Mouse (Mus musculus): ENCODE measurements around the gene Diaph3. TPM values are rescaled to one million over a fixed set of nuclear protein-coding genes. Genes with fewer than 3 reads are reported as not detected.

Gene Diaph3
- polyA plus RNA-seq, 1 experiment from 2014 or later, result 13.1 TPM

- no peak overlapping the region for H3K9ac ChIP-seq
- no peaks in the 10 kb centered on the region for H3K36me3 ChIP-seq
- H3K4me2 ChIP-seq, result no peak overlapping the region
- no peak overlapping the region for H3K27ac ChIP-seq
- no peak overlapping the region for H3K4me3 ChIP-seq (replicated peaks)
- WGBS, result 78% methylated on average over 2 of the region's 2 CpGs
- H3K4me1 ChIP-seq, result no peaks in the 10 kb centered on the region
- ATAC-seq (replicated peaks; ENCODE audit: low FRiP score), result no peak
- no peaks in the 10 kb centered on the region for H3K27me3 ChIP-seq
- no peaks in the 10 kb centered on the region for H3K9me3 ChIP-seq (replicated peaks)
Measured at GRCm38 (mm10) chr14:86714088-86714690, 426.8 kb downstream of the Diaph3 start.

GRCm38 (mm10) chr14:86704080-86704479 is 437.0 kb downstream of the Diaph3 start:
- Histone ChIP-seq H3K9me3 (replicated peaks) (no peaks in the 10 kb centered on the region), H3K9ac (no peak overlapping the region), H3K36me3 (no peaks in the 10 kb centered on the region), H3K27me3 (no peaks in the 10 kb centered on the region), H3K4me3 (replicated peaks) (no peak overlapping the region), H3K4me1 (no peaks in the 10 kb centered on the region), H3K4me2 (no peak overlapping the region), H3K27ac (no peak overlapping the region)
- ATAC-seq (replicated peaks; ENCODE audit: low FRiP score), result no peak
- 47% methylated on average over 3 of the region's 3 CpGs for WGBS

DNA sequence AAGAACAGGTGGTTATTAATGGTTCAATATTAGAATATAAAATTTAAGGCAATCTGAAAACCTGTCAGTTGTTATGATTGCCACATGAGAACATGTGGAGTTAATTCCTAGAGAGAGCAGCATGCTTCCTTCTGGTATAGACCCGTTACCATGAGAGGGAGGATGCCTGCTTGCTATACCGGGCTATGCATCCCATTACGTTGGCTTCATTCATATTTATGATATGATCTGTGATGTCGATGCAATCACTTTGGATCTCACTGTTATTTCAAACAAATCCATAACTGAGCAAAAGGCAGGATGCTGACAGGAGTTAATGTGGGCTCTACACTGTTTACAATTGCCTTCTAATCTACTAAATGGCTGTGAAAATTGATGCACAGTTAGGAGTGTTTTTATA is 439.9 kb downstream of the Diaph3 start:
- WGBS, result 87% methylated on average over 4 of the region's 4 CpGs
- ATAC-seq (replicated peaks; ENCODE audit: low FRiP score), result no peak
- H3K36me3 ChIP-seq, result no peaks in the 10 kb centered on the region
- H3K9me3 ChIP-seq (replicated peaks), result no peaks in the 10 kb centered on the region
- no peak overlapping the region for H3K27ac ChIP-seq
- no peak overlapping the region for H3K4me3 ChIP-seq (replicated peaks)
- no peak overlapping the region for H3K9ac ChIP-seq
- no peaks in the 10 kb centered on the region for H3K4me1 ChIP-seq
- H3K4me2 ChIP-seq, result no peak overlapping the region
- H3K27me3 ChIP-seq, result no peaks in the 10 kb centered on the region

DNA sequence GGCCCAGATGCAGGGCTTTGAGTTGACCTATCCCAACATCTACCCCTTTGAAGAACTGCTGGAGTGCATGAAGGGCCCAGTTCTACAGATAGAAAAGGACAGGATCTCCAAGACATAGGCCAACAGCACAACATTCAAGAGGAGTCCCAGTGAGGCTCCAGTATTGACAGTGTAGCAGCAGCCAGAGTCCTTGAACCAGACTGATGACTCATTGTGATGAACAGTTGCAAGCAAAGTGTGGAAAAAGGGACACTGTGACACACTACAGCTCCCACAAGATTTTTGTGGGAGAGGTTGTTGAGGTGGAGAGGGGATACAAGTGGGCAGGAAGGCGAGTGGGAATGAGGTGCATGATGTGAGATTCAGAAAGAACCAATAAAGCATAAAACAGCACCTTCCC is 443.1 kb downstream of the Diaph3 start:
- H3K36me3 ChIP-seq, result no peaks in the 10 kb centered on the region
- H3K27ac ChIP-seq, result no peak overlapping the region
- H3K4me1 ChIP-seq, result no peaks in the 10 kb centered on the region
- no peaks in the 10 kb centered on the region for H3K9me3 ChIP-seq (replicated peaks)
- no peak for ATAC-seq (replicated peaks; ENCODE audit: low FRiP score)
- no peak overlapping the region for H3K9ac ChIP-seq
- 93% methylated on average over 1 of the region's 1 CpGs for WGBS
- no peaks in the 10 kb centered on the region for H3K27me3 ChIP-seq
- H3K4me3 ChIP-seq (replicated peaks), result no peak overlapping the region
- H3K4me2 ChIP-seq, result no peak overlapping the region

DNA sequence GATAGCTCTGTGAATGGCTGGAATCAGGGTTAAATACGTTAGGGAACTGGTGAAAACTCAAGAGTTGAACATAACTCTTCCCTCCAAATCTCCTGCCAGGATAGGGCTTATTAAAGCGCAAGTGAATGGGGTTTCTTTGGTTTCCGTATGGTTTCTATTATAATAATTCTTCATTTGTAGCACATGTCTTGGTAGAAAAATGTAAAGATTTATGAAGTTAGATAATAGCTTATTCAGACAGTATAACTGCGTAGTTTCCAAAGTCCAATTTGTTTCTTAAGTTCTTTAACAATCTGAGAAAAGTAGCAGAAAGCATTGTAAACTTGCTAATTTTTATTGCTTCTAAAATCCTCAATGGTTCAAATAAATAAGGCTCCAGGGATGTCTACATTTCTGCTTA is 448.3 kb downstream of the Diaph3 start:
- H3K9me3 ChIP-seq (replicated peaks), result no peaks in the 10 kb centered on the region
- no peak overlapping the region for H3K9ac ChIP-seq
- H3K36me3 ChIP-seq, result no peaks in the 10 kb centered on the region
- no peak overlapping the region for H3K4me3 ChIP-seq (replicated peaks)
- H3K27me3 ChIP-seq, result no peaks in the 10 kb centered on the region
- H3K27ac ChIP-seq, result no peak overlapping the region
- WGBS, result 67% methylated on average over 4 of the region's 4 CpGs
- H3K4me1 ChIP-seq, result no peaks in the 10 kb centered on the region
- no peak overlapping the region for H3K4me2 ChIP-seq
- no peak for ATAC-seq (replicated peaks; ENCODE audit: low FRiP score)

GRCm38 (mm10) chr14:86691298-86691697 is 449.7 kb downstream of the Diaph3 start:
- Histone ChIP-seq H3K4me3 (replicated peaks) (no peak overlapping the region), H3K4me1 (no peaks in the 10 kb centered on the region), H3K36me3 (no peaks in the 10 kb centered on the region), H3K9ac (no peak overlapping the region), H3K27ac (no peak overlapping the region), H3K4me2 (no peak overlapping the region), H3K27me3 (no peaks in the 10 kb centered on the region), H3K9me3 (replicated peaks) (no peaks in the 10 kb centered on the region)
- ATAC-seq (replicated peaks; ENCODE audit: low FRiP score), result peak; percentile 64; the same call in 1 of the 2 replicates
- WGBS, result 38% methylated on average over 5 of the region's 5 CpGs

DNA sequence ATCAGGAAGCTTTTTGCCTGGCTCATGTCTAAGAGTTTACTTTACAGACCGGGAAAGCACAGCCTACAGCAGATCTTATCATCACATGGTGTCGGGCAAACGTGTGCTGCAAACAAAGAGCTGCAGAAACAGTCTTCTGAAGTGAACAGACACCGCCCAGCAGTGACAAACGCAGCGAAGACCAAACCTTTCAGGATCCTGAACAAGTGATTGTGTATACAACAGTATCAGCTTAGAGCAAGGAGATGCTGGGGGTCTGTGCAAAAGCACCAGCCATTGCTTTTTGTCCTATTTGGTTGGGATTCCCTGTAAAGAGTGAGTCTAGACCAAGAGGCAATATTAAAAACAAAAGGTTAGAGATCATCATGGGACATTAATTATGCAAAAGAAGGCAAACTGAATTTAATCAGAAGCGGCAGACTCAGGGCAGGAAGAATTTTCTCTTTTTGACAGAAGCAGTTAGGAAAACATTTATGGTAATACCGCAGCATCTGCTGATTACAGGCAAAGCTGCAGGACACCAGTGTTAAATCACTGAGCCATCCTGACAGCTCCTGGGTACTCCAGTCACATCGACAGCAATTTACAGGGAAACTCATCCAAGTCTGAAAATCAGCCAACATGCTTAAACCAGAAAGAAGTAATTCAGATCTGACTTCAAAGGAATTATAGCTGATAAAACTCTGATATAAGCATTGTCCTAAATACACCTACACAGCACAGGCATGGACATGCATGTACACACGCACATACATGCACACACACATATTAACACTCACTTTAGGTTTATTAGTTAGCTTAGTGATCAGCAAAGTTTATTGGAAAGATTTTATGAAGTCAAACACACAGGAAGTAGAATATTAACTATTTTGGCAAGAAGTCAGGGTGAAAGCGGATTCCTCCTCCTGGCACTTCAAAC is 456.2 kb downstream of the Diaph3 start:
- no peaks in the 10 kb centered on the region for H3K27me3 ChIP-seq
- no peak for ATAC-seq (replicated peaks; ENCODE audit: low FRiP score)
- no peak overlapping the region for H3K4me2 ChIP-seq
- 0 out of 2 replicates have a peak, but pooled peaks cover 2% of the 10 kb centered on the region for H3K4me1 ChIP-seq
- no peak overlapping the region for H3K27ac ChIP-seq
- H3K4me3 ChIP-seq (replicated peaks), result no peak overlapping the region
- no peak overlapping the region for H3K9ac ChIP-seq
- H3K36me3 ChIP-seq, result no peaks in the 10 kb centered on the region
- no peaks in the 10 kb centered on the region for H3K9me3 ChIP-seq (replicated peaks)
- 50% methylated on average over 11 of the region's 11 CpGs for WGBS

GRCm38 (mm10) chr14:86681951-86682350 is 459.1 kb downstream of the Diaph3 start:
- H3K36me3 ChIP-seq, result no peaks in the 10 kb centered on the region
- no peak overlapping the region for H3K27ac ChIP-seq
- no peak overlapping the region for H3K4me3 ChIP-seq (replicated peaks)
- H3K4me1 ChIP-seq, result 0 out of 2 replicates have a peak, but pooled peaks cover 2% of the 10 kb centered on the region
- no peaks in the 10 kb centered on the region for H3K27me3 ChIP-seq
- ATAC-seq (replicated peaks; ENCODE audit: low FRiP score), result no peak
- H3K4me2 ChIP-seq, result no peak overlapping the region
- H3K9me3 ChIP-seq (replicated peaks), result no peaks in the 10 kb centered on the region
- no peak overlapping the region for H3K9ac ChIP-seq

- Histone ChIP-seq H3K9me3 (replicated peaks) (no peaks in the 10 kb centered on the region), H3K4me2 (no peak overlapping the region), H3K4me1 (no peaks in the 10 kb centered on the region), H3K27ac (no peak overlapping the region), H3K36me3 (no peaks in the 10 kb centered on the region), H3K9ac (no peak overlapping the region), H3K4me3 (replicated peaks) (no peak overlapping the region), H3K27me3 (no peaks in the 10 kb centered on the region)
- WGBS, result 96% methylated on average over 3 of the region's 3 CpGs
- ATAC-seq (replicated peaks; ENCODE audit: low FRiP score), result no peak
Measured at GRCm38 (mm10) chr14:86678992-86679391, 462.0 kb downstream of the Diaph3 start.

DNA sequence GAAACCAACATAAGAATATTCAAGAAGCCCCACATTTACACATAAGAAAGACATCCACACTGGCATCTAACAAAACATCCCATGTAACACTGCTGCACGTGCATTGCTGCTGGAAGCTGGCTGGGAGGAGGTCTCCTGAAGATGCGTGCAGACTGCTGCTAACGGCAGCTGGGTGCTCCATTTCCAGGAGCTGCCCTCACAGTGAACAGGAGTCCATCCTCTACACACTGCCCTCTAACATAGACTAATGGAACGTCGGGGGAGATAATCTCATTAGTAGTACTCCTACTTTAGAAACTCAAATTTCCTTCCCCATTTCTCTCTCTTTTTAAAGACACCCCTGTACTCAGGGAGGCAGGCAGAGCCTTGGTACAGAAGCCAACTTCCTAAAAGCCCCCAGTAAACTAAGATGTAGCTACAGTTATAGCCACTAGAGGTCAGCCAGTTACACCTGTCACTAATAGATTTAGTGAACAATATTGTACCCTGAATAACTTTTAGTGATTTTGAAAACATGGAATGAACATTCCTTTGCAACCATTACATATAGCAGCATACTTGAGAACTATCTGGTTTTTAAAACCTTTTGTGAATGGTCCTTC is 462.8 kb downstream of the Diaph3 start:
- Histone ChIP-seq H3K4me1 (no peaks in the 10 kb centered on the region), H3K4me2 (no peak overlapping the region), H3K27me3 (no peaks in the 10 kb centered on the region), H3K9me3 (replicated peaks) (no peaks in the 10 kb centered on the region), H3K36me3 (no peaks in the 10 kb centered on the region), H3K27ac (no peak overlapping the region), H3K9ac (no peak overlapping the region), H3K4me3 (replicated peaks) (no peak overlapping the region)
- 60% methylated on average over 5 of the region's 5 CpGs for WGBS
- no peak for ATAC-seq (replicated peaks; ENCODE audit: low FRiP score)

DNA sequence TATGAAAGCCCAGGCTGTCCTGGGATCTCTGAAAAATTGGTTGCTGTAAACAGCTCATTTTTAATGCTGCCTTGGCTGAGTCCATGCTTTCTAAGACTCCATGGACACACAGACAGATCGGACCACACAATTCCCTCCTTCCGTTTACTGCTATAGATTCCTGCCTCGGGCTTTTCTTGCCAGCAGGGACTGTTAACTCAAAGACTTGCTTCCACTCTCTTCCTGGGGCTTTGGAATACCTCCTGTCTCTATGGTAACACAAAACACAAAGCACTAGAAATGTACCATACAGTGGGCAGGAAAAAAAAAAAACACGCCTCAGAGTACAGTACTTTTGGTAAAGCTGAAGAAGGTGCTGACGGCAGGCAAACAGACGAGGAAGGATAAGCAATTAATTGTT is 464.0 kb downstream of the Diaph3 start:
- no peak overlapping the region for H3K9ac ChIP-seq
- ATAC-seq (replicated peaks; ENCODE audit: low FRiP score), result no peak
- no peaks in the 10 kb centered on the region for H3K36me3 ChIP-seq
- no peak overlapping the region for H3K4me2 ChIP-seq
- 70% methylated on average over 6 of the region's 6 CpGs for WGBS
- no peaks in the 10 kb centered on the region for H3K9me3 ChIP-seq (replicated peaks)
- H3K4me3 ChIP-seq (replicated peaks), result no peak overlapping the region
- no peak overlapping the region for H3K27ac ChIP-seq
- no peaks in the 10 kb centered on the region for H3K27me3 ChIP-seq
- no peaks in the 10 kb centered on the region for H3K4me1 ChIP-seq

DNA sequence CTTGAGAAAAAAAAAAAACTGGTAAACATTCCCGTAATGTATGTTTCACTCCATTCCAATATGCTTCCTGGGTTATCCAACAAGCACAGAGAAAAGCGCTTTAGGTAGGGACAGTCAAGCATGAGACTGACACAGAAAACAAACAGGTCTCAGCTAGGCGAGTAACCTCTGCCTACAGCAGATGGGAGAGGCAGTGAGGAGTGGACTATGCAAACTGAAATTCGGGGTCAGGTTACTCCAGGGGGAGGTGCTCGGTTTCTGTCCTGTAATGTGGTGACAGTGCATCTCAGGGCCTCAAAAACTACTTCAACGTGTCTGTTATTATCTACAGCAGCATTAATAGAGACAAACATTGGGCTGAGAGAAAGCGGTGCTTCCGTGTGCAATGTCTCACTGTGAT is 465.7 kb downstream of the Diaph3 start:
- H3K4me1 ChIP-seq, result no peaks in the 10 kb centered on the region
- H3K4me2 ChIP-seq, result no peak overlapping the region
- H3K9ac ChIP-seq, result no peak overlapping the region
- H3K36me3 ChIP-seq, result no peaks in the 10 kb centered on the region
- H3K27me3 ChIP-seq, result no peaks in the 10 kb centered on the region
- H3K9me3 ChIP-seq (replicated peaks), result no peaks in the 10 kb centered on the region
- ATAC-seq (replicated peaks; ENCODE audit: low FRiP score), result peak; percentile 56; the same call in 1 of the 2 replicates
- no peak overlapping the region for H3K4me3 ChIP-seq (replicated peaks)
- WGBS, result 42% methylated on average over 8 of the region's 8 CpGs
- no peak overlapping the region for H3K27ac ChIP-seq

Data from kidney, embryonic 15.5 days (tissue).